Mouse (Mus musculus): Measurements from ENCODE around the gene Med24. TPM values are rescaled to one million over a fixed set of nuclear protein-coding genes. Genes with fewer than 3 reads are reported as not detected.

Med24 gene
- total RNA-seq (2021) (10 to 100 TPM; 45.3 to 55.1 TPM), polyA plus RNA-seq (2012; rRNA removed) (74.3 and 99.6 TPM in 2 replicates)
- long read RNA-seq, transcript Med24-201 (26 exons, 3,410 nt), result major isoform, 10 of 18 reads
- long read RNA-seq, partial matches to known transcripts, result 2 of 18 reads
- long read RNA-seq, other reads (novel, unspliced or antisense), result 6 of 18 reads

GRCm38 (mm10) chr11:98729119-98729588 is at the start of gene Med24:
Gene Med24, minus strand, starts transcription at chr11:98729435.
- DNase-seq, result peak; percentile 91

- no peak for DNase-seq
Measured at GRCm38 (mm10) chr11:98777888-98778287, 48.7 kb upstream of the Med24 start.

GRCm38 (mm10) chr11:98776843-98777590 is 47.8 kb upstream of the Med24 start:
- DNase-seq, result peak; percentile 90

- no peak for DNase-seq
Measured at GRCm38 (mm10) chr11:98776052-98776764, 47.0 kb upstream of the Med24 start.

GRCm38 (mm10) chr11:98775348-98776051 is 46.3 kb upstream of the Med24 start:
- DNase-seq, result peak; percentile 100

- DNase-seq, result no peak
Measured at GRCm38 (mm10) chr11:98774582-98775347, 45.5 kb upstream of the Med24 start, which contains the start of gene Nr1d1. Gene Nr1d1, minus strand, starts transcription at chr11:98775333.

- peak; percentile 100 for DNase-seq
Measured at GRCm38 (mm10) chr11:98773635-98774295, 44.5 kb upstream of the Med24 start.

- peak; percentile 92 for DNase-seq
Measured at GRCm38 (mm10) chr11:98772667-98773171, 43.5 kb upstream of the Med24 start.

- DNase-seq, result peak; percentile 63
Measured at GRCm38 (mm10) chr11:98771844-98772525, 42.8 kb upstream of the Med24 start.

- no peak for DNase-seq
Measured at GRCm38 (mm10) chr11:98771131-98771530, 41.9 kb upstream of the Med24 start.

GRCm38 (mm10) chr11:98770096-98770975 is 41.1 kb upstream of the Med24 start:
- DNase-seq, result no peak

GRCm38 (mm10) chr11:98769007-98769954 is 40.0 kb upstream of the Med24 start:
- no peak for DNase-seq

GRCm38 (mm10) chr11:98768127-98769006 is 39.1 kb upstream of the Med24 start:
- DNase-seq, result peak; percentile 67

GRCm38 (mm10) chr11:98767713-98768112 is 38.5 kb upstream of the Med24 start:
- DNase-seq, result no peak

GRCm38 (mm10) chr11:98767276-98767675 is 38.0 kb upstream of the Med24 start:
- peak; percentile 79 for DNase-seq

GRCm38 (mm10) chr11:98766816-98767215 is 37.6 kb upstream of the Med24 start:
- DNase-seq, result peak; percentile 42

- DNase-seq, result no peak
Measured at GRCm38 (mm10) chr11:98766346-98766745, 37.1 kb upstream of the Med24 start.

All from adrenal gland, adult 2 months (tissue).